Comparison of ENCODE assay signal across 15 mouse cellular contexts in genomic region chr17:36215586-36215985, GRCm38 (mm10). TPM values are rescaled to one million over a fixed set of nuclear protein-coding genes. Genes with fewer than 3 reads are reported as not detected.
DNase-seq lines count a peak whose midpoint lies in the region; ATAC-seq and TF ChIP-seq lines count a peak whose summit lies in the region.
"Had no signal": no experiment of that assay in that cellular context is flagged by ENCODE, and none has a peak within 500 bp of the region (broad histone marks: within the 10 kb centered on the region; RNA-seq: fewer than 3 reads in every experiment).

No protein-coding gene starts in this region.

- no peak for DNase-seq in heart, adult 11 months
- DNase-seq in neural tube, embryonic 10.5 days (ENCODE audit: extremely low spot score, low spot score), result no peak
- DNase-seq in stomach, postnatal 0 days (ENCODE audit: low spot score), result no peak
- no peak for DNase-seq in embryo, embryonic 10.5 days (ENCODE audit: low spot score)
- DNase-seq in right cerebral cortex, postnatal 14 days, result no peak
- DNase-seq: adrenal gland, adult 2 months; cerebellum, adult 9-11 months; liver, postnatal 0 days had no signal

- no peak for TF ChIP-seq CTCF in stomach, postnatal 0 days (IDR thresholded peaks at IDR 0.05; ENCODE audit: low read depth)

- peaks cover 76% of the 10 kb centered on the region for H3K27me3 ChIP-seq in heart, embryonic 14.5 days (ENCODE audit: control insufficient read depth, insufficient read depth, low read length)
- peaks cover 48% of the 10 kb centered on the region for H3K27me3 ChIP-seq in neural tube, embryonic 12.5 days (replicated peaks)
- H3K27me3 ChIP-seq in limb, embryonic 12.5 days, result peaks cover 91% of the 10 kb centered on the region
- H3K27me3 ChIP-seq in stomach, postnatal 0 days (ENCODE audit: control insufficient read depth, insufficient read depth, low read length), result peaks cover 3% of the 10 kb centered on the region; the same call in 1 of the 2 replicates

- no peak for ATAC-seq in heart, embryonic 14.5 days (ENCODE audit: insufficient number of reproducible peaks, insufficient read depth, low FRiP score, low read depth)
- ATAC-seq in neural tube, embryonic 12.5 days (ENCODE audit: low FRiP score, low read depth), result no peak
- no peak for ATAC-seq in limb, embryonic 12.5 days (ENCODE audit: insufficient number of reproducible peaks, insufficient read depth, low FRiP score, low TSS enrichment, low read depth)
- 0 out of 2 replicates have a peak, but pooled peaks have one; percentile 12 for ATAC-seq in stomach, postnatal 0 days (ENCODE audit: low FRiP score, low TSS enrichment)
- ATAC-seq: liver, postnatal 0 days had no signal

- no peaks in the 10 kb centered on the region for H3K9me3 ChIP-seq in heart, embryonic 14.5 days (ENCODE audit: control insufficient read depth, low read length)
- H3K9me3 ChIP-seq in neural tube, embryonic 12.5 days, result no peaks in the 10 kb centered on the region
- no peaks in the 10 kb centered on the region for H3K9me3 ChIP-seq in limb, embryonic 12.5 days
- H3K9me3 ChIP-seq in stomach, postnatal 0 days (ENCODE audit: control insufficient read depth, low read length), result no peaks in the 10 kb centered on the region
- H3K9me3 ChIP-seq: limb, embryonic 13.5 days had no signal

- peaks cover 0 to 4% of the 10 kb centered on the region in 2 experiments; a peak in 2 of 4 replicates for H3K4me1 ChIP-seq in heart, embryonic 14.5 days (ENCODE audit: control insufficient read depth in 2 of 2, insufficient read depth in 2 of 2, low read length in 2 of 2)
- no peaks in the 10 kb centered on the region for H3K4me1 ChIP-seq in neural tube, embryonic 12.5 days
- peaks cover 4% of the 10 kb centered on the region; the same call in 1 of the 2 replicates for H3K4me1 ChIP-seq in limb, embryonic 12.5 days (replicated peaks)
- no peaks in the 10 kb centered on the region for H3K4me1 ChIP-seq in stomach, postnatal 0 days (replicated peaks; ENCODE audit: control insufficient read depth, insufficient read depth)
- H3K4me1 ChIP-seq: limb, embryonic 13.5 days had no signal

- WGBS in heart, embryonic 14.5 days, result 5% methylated on average over 20 of the region's 20 CpGs
- 2% methylated on average over 20 of the region's 20 CpGs for WGBS in neural tube, embryonic 12.5 days
- 4% methylated on average over 20 of the region's 20 CpGs for WGBS in limb, embryonic 12.5 days
- WGBS in stomach, postnatal 0 days, result 4% methylated on average over 20 of the region's 20 CpGs

- H3K4me2 ChIP-seq in heart, embryonic 14.5 days (ENCODE audit: low read length), result peak overlapping the region; percentile 27
- H3K4me2 ChIP-seq in neural tube, embryonic 12.5 days (replicated peaks), result 0 out of 2 replicates have a peak overlapping the region, but pooled peaks have one; percentile 0
- peak overlapping the region; percentile 23; the same call in 1 of the 2 replicates for H3K4me2 ChIP-seq in limb, embryonic 12.5 days
- H3K4me2 ChIP-seq in stomach, postnatal 0 days (replicated peaks; ENCODE audit: low read depth), result no peak overlapping the region
- H3K4me2 ChIP-seq: limb, embryonic 13.5 days had no signal

- no peak for TF ChIP-seq EP300 in stomach, postnatal 0 days (optimal IDR thresholded peaks at IDR 0.05)

- H3K9ac ChIP-seq in heart, embryonic 14.5 days (ENCODE audit: low read length), result no peak overlapping the region
- H3K9ac ChIP-seq in neural tube, embryonic 12.5 days, result no peak overlapping the region
- H3K9ac ChIP-seq in limb, embryonic 12.5 days (replicated peaks), result no peak overlapping the region
- no peak overlapping the region for H3K9ac ChIP-seq in stomach, postnatal 0 days (ENCODE audit: low read length)
- H3K9ac ChIP-seq: limb, embryonic 13.5 days; liver, postnatal 0 days had no signal

- peak overlapping the region in 1 of 2 experiments; percentile 18; a peak in 2 of 4 replicates for H3K4me3 ChIP-seq in heart, embryonic 14.5 days (ENCODE audit: control insufficient read depth in 1 of 2, insufficient read depth in 1 of 2, low read depth in 1 of 2, low read length in 2 of 2)
- H3K4me3 ChIP-seq in neural tube, embryonic 12.5 days, result no peak overlapping the region
- peak overlapping the region; percentile 4; the same call in 1 of the 2 replicates for H3K4me3 ChIP-seq in limb, embryonic 12.5 days (replicated peaks)
- 0 out of 2 replicates have a peak overlapping the region, but pooled peaks have one; percentile 5 for H3K4me3 ChIP-seq in stomach, postnatal 0 days (ENCODE audit: low read depth, low read length)
- H3K4me3 ChIP-seq: limb, embryonic 13.5 days had no signal

- H3K36me3 ChIP-seq in heart, embryonic 14.5 days (ENCODE audit: control insufficient read depth, insufficient read depth, low read length), result no peaks in the 10 kb centered on the region
- H3K36me3 ChIP-seq in neural tube, embryonic 12.5 days, result no peaks in the 10 kb centered on the region
- H3K36me3 ChIP-seq in limb, embryonic 12.5 days, result no peaks in the 10 kb centered on the region
- H3K36me3 ChIP-seq in stomach, postnatal 0 days (ENCODE audit: control insufficient read depth, insufficient read depth, low read length), result no peaks in the 10 kb centered on the region
- H3K36me3 ChIP-seq: limb, embryonic 13.5 days had no signal

- H3K27ac ChIP-seq in heart, embryonic 14.5 days (replicated peaks in 1 of 2; ENCODE audit: control insufficient read depth in 1 of 2, insufficient read depth in 1 of 2, low read depth in 2 of 2, low read length in 2 of 2), result no peak overlapping the region
- no peak overlapping the region for H3K27ac ChIP-seq in neural tube, embryonic 12.5 days
- H3K27ac ChIP-seq in limb, embryonic 12.5 days, result no peak overlapping the region
- no peak overlapping the region for H3K27ac ChIP-seq in stomach, postnatal 0 days (replicated peaks)
- H3K27ac ChIP-seq: kidney, postnatal 0 days; limb, embryonic 13.5 days had no signal

RNA-seq across cellular contexts. Expression of gene H2-T3, which starts 25.5 kb away (rescaled TPM):
- polyA plus RNA-seq in heart, embryonic 14.5 days (2014; fragmentation: Nextera tagmentation; extraction: Ambion mirVana), result not detected in 2 replicates
- polyA plus RNA-seq in neural tube, embryonic 12.5 days (2016; fragmentation: Nextera tagmentation; extraction: Ambion mirVana), result not detected in 2 replicates
- polyA plus RNA-seq in limb, embryonic 12.5 days (2016; fragmentation: Nextera tagmentation; extraction: Ambion mirVana), result not detected in 2 replicates
- 0.04 TPM in 1 of 2 replicates, not detected in the other for polyA plus RNA-seq in stomach, postnatal 0 days (2015; fragmentation: Nextera tagmentation; extraction: Ambion mirVana)
- polyA plus RNA-seq: adrenal gland, adult 2 months; embryonic facial prominence, embryonic 11.5 days; forebrain, embryonic 11.5 days; kidney, postnatal 0 days; limb, embryonic 13.5 days; liver, postnatal 0 days had no signal

RNA-seq across cellular contexts. Expression of gene Rpp21, which starts 42.3 kb away (rescaled TPM):
- 108 and 111 TPM in 2 replicates for polyA plus RNA-seq in heart, embryonic 14.5 days (2014; fragmentation: Nextera tagmentation; extraction: Ambion mirVana)
- polyA plus RNA-seq in neural tube, embryonic 12.5 days (2016; fragmentation: Nextera tagmentation; extraction: Ambion mirVana), result 84.2 and 94.0 TPM in 2 replicates
- 95.8 and 107 TPM in 2 replicates for polyA plus RNA-seq in limb, embryonic 12.5 days (2016; fragmentation: Nextera tagmentation; extraction: Ambion mirVana)
- polyA plus RNA-seq in stomach, postnatal 0 days (2015; fragmentation: Nextera tagmentation; extraction: Ambion mirVana), result 126 TPM in 2 replicates

RNA-seq across cellular contexts. Expression of gene Gm8909, which starts 47.2 kb away (rescaled TPM):
- polyA plus RNA-seq in heart, embryonic 14.5 days (2014; fragmentation: Nextera tagmentation; extraction: Ambion mirVana), result not detected in 2 replicates
- 0.25 TPM in 1 of 2 replicates, not detected in the other for polyA plus RNA-seq in neural tube, embryonic 12.5 days (2016; fragmentation: Nextera tagmentation; extraction: Ambion mirVana)
- polyA plus RNA-seq in limb, embryonic 12.5 days (2016; fragmentation: Nextera tagmentation; extraction: Ambion mirVana), result not detected in 2 replicates
- 0.16 and 0.22 TPM in 2 replicates for polyA plus RNA-seq in stomach, postnatal 0 days (2015; fragmentation: Nextera tagmentation; extraction: Ambion mirVana)
- polyA plus RNA-seq: adrenal gland, adult 2 months; embryonic facial prominence, embryonic 11.5 days; forebrain, embryonic 11.5 days; kidney, postnatal 0 days; limb, embryonic 13.5 days; liver, postnatal 0 days had no signal

RNA-seq across cellular contexts. Expression of gene Trim39, which starts 56.5 kb away (rescaled TPM):
- polyA plus RNA-seq in heart, embryonic 14.5 days (2014; fragmentation: Nextera tagmentation; extraction: Ambion mirVana), result 8.7 and 9.5 TPM in 2 replicates
- 25.4 and 27.5 TPM in 2 replicates for polyA plus RNA-seq in neural tube, embryonic 12.5 days (2016; fragmentation: Nextera tagmentation; extraction: Ambion mirVana)
- polyA plus RNA-seq in limb, embryonic 12.5 days (2016; fragmentation: Nextera tagmentation; extraction: Ambion mirVana), result 23.5 and 23.6 TPM in 2 replicates
- polyA plus RNA-seq in stomach, postnatal 0 days (2015; fragmentation: Nextera tagmentation; extraction: Ambion mirVana), result 6.2 and 6.5 TPM in 2 replicates
